Mouse (Mus musculus): ENCODE measurements around the gene Mapk12. TPM values are rescaled to one million over a fixed set of nuclear protein-coding genes. Genes with fewer than 3 reads are reported as not detected.

Mapk12 gene
- polyA plus RNA-seq, 1 experiment from 2014 or later, result 13.4 TPM

DNA sequence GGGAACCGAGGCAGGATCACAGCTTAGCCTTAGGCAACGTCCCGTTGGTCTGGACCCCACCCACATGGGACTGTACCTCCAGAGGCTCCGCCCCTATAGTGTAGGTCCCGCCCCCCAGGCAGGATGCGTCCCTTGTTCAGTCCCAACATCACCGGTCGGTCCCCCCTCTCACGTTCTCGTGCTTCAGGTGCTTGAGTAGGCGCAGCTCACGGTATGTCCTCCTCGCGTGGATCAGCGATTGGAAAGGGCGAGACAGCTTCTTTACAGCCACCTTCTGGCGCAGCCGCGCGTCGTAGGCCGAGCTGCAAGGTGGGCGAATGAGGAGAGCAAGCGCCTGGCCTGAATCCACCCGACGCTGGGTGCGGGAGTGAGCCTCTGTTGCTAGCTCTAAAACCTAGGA is 6.0 kb upstream of the Mapk12 start:
- Histone ChIP-seq H3K9ac (no peak overlapping the region), H3K36me3 (no peaks in the 10 kb centered on the region), H3K4me3 (peak overlapping the region; percentile 25), H3K4me2 (peak overlapping the region; percentile 51), H3K9me3 (no peaks in the 10 kb centered on the region), H3K27ac (no peak overlapping the region), H3K27me3 (peaks cover 65% of the 10 kb centered on the region), H3K4me1 (peaks cover 44% of the 10 kb centered on the region)
- 2% methylated on average over 27 of the region's 27 CpGs for WGBS
- peak; percentile 23; the same call in 1 of the 2 replicates for ATAC-seq (ENCODE audit: borderline replicate concordance, extremely low read depth, low FRiP score, low TSS enrichment)

DNA sequence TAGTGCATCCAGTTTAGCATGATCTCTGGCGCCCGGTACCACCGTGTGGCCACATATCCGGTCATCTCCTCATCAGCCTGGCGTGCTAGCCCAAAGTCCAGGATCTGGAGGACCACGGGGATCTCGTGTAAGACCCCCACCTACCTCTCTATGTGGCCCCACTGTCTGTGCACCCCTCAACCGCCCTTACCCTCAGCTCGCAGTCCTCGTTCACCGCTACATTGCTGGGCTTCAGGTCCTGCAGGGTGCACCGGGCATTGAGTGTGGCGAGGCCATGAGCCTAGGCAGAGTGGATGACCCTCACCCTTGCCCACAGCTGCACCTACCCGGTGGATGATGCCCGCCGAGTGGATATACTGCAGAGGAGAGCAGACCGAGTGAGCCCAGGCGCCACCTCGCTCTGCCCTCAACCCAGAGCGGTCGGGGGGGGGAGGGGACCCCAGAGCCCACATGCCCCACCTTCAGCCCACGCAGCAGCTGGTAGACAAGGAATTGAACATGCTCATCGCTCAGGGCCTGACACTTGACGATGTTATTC is 5.4 kb upstream of the Mapk12 start:
- H3K27me3 ChIP-seq, result peaks cover 71% of the 10 kb centered on the region

DNA sequence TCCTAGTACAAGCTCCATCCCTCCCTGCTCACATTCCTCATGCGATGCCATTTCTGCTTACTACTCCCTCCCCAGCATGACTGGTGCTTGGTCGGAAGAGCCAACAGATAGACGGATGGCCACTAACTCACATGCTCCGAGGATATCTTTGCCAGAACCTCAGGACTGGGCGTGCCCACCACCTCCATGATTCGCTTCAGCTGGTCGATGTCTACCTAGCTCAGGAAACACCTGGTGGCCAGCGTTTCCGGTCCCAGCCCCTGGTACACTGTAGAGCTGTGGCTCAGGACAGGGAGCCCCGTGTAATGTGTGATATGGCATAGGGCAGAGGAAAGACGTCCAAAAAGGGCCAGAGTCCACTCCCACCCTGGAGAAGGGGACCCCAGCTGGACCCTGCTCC is 4.5 kb upstream of the Mapk12 start:
- Histone ChIP-seq H3K9ac (no peak overlapping the region), H3K27ac (no peak overlapping the region), H3K27me3 (peaks cover 77% of the 10 kb centered on the region), H3K4me3 (no peak overlapping the region), H3K9me3 (no peaks in the 10 kb centered on the region), H3K4me2 (no peak overlapping the region), H3K4me1 (peaks cover 54% of the 10 kb centered on the region), H3K36me3 (no peaks in the 10 kb centered on the region)
- ATAC-seq (ENCODE audit: borderline replicate concordance, extremely low read depth, low FRiP score, low TSS enrichment), result no peak
- WGBS, result 80% methylated on average over 11 of the region's 11 CpGs

More for the DNA sequence above, 5.4 kb upstream of the Mapk12 start:
- Histone ChIP-seq H3K4me1 (peaks cover 51% of the 10 kb centered on the region), H3K9me3 (no peaks in the 10 kb centered on the region), H3K4me3 (no peak overlapping the region), H3K27ac (no peak overlapping the region), H3K4me2 (0 out of 2 replicates have a peak overlapping the region, but pooled peaks have one; percentile 51), H3K36me3 (no peaks in the 10 kb centered on the region), H3K9ac (no peak overlapping the region)
- no peak for ATAC-seq (ENCODE audit: borderline replicate concordance, extremely low read depth, low FRiP score, low TSS enrichment)
- WGBS, result 67% methylated on average over 24 of the region's 24 CpGs

DNA sequence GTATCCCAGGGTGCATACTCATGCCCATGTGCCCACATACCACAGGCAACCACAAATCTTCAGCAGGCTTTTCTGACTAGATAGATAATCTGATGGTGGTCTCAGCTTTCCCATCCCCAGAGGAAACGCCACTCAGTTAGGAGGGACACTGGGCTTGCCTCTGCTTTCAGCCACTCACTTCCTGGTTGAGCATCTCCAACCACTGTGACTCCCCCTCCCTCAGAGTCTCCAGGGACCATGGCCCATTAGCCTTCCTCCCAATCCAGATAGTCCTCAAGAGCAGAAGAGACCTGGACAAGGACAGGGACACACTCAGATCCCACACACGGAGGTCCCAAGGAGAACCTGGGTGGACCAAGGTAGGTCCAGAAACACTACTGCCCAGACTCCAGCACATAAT is 2.6 kb upstream of the Mapk12 start:
- H3K9me3 ChIP-seq, result no peaks in the 10 kb centered on the region
- H3K27me3 ChIP-seq, result peaks cover 76% of the 10 kb centered on the region
- no peak overlapping the region for H3K27ac ChIP-seq
- H3K4me3 ChIP-seq, result no peak overlapping the region
- 57% methylated on average over 2 of the region's 2 CpGs for WGBS
- H3K4me1 ChIP-seq, result peaks cover 41% of the 10 kb centered on the region
- ATAC-seq (ENCODE audit: borderline replicate concordance, extremely low read depth, low FRiP score, low TSS enrichment), result no peak
- H3K36me3 ChIP-seq, result no peaks in the 10 kb centered on the region
- no peak overlapping the region for H3K4me2 ChIP-seq
- no peak overlapping the region for H3K9ac ChIP-seq

DNA sequence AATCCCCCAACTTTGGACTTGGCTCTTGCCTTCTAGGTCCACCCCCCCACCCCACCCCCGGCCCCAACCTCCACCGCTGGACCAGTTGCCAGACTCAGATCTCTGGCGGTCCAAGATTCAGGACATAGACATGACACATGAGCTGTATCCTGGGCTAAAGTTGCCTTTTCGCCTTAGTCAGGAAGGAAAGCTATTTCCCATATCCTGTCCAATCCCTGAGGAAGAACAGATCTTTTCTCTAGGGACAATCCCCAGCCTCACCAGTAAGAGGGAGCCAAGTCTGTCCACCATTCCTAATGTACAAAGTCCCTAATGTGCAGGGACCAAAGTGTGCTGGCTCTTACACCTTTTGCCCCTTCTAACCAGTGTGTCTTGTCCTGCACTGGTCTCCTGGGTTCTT is 1.4 kb upstream of the Mapk12 start:
- ATAC-seq (ENCODE audit: borderline replicate concordance, extremely low read depth, low FRiP score, low TSS enrichment), result no peak
- peaks cover 31% of the 10 kb centered on the region for H3K4me1 ChIP-seq
- peaks cover 64% of the 10 kb centered on the region for H3K27me3 ChIP-seq
- H3K4me2 ChIP-seq, result 0 out of 2 replicates have a peak overlapping the region, but pooled peaks have one; percentile 14
- no peak overlapping the region for H3K9ac ChIP-seq
- no peak overlapping the region for H3K27ac ChIP-seq
- H3K4me3 ChIP-seq, result no peak overlapping the region
- 53% methylated on average over 4 of the region's 4 CpGs for WGBS
- H3K36me3 ChIP-seq, result no peaks in the 10 kb centered on the region
- H3K9me3 ChIP-seq, result no peaks in the 10 kb centered on the region

DNA sequence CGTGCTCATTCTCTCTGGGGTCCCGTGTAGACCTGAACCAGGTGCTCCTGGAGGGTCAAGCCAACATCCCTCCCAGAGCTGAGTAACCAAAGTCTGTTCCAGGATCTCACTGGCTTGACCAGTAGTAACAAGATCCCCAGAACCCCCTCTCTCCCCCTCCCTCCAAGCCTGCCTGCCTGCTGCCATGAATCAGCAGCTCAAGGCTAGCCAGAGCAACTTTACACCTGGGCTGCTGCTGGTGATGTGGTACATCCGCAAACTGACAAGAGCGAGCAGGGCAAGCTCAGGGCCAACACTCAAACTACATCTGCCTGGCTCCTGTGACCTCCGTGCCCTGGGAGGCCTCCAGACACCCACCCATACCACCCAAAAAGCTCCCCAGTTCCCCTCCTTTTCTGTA is 940 bp upstream of the Mapk12 start:
- Histone ChIP-seq H3K27ac (no peak overlapping the region), H3K4me3 (peak overlapping the region; percentile 55; the same call in 1 of the 2 replicates), H3K36me3 (no peaks in the 10 kb centered on the region), H3K4me1 (peaks cover 26% of the 10 kb centered on the region), H3K9ac (no peak overlapping the region), H3K4me2 (peak overlapping the region; percentile 89; the same call in 1 of the 2 replicates), H3K9me3 (no peaks in the 10 kb centered on the region), H3K27me3 (peaks cover 59% of the 10 kb centered on the region)
- ATAC-seq (ENCODE audit: borderline replicate concordance, extremely low read depth, low FRiP score, low TSS enrichment), result no peak
- WGBS, result 16% methylated on average over 5 of the region's 5 CpGs

DNA sequence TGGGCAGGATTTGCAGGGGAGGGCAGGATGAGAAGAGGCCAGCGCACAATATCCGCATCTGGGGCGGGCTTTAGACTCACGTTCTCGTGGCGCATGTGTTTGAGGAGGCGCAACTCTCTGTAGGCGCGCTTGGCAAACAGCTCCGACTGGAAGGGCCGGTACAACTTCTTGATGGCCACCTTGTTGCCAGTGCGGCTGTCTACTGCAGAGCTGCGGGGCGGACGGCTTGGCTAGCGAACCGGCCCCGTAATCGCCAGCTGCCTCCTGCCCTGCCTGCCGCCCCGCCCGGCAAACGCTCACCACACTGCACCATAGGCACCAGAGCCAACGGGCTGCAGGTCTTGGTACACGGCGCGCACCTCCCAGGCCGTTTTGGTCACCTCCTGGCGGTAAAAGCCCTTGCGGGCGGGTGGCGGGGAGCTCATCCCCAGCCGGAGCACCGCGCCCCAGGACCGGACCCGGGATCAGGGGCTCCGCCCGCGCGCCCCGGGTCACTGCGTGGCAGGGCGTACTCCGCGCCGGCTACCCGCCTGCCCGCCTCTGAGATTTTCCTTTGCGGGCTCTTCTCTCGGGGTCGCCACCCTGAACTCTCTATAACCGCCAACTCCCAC is 350 bp downstream of the Mapk12 start:
- Histone ChIP-seq H3K9ac (peak overlapping the region; percentile 43), H3K27me3 (peaks cover 46% of the 10 kb centered on the region), H3K4me1 (peaks cover 21% of the 10 kb centered on the region), H3K27ac (0 out of 2 replicates have a peak overlapping the region, but pooled peaks have one; percentile 13), H3K36me3 (no peaks in the 10 kb centered on the region), H3K9me3 (no peaks in the 10 kb centered on the region), H3K4me3 (peak overlapping the region; percentile 55), H3K4me2 (peak overlapping the region; percentile 89)
- under 1% methylated on average over 53 of the region's 53 CpGs for WGBS
- peak; percentile 35; the same call in 1 of the 2 replicates for ATAC-seq (ENCODE audit: borderline replicate concordance, extremely low read depth, low FRiP score, low TSS enrichment)

DNA sequence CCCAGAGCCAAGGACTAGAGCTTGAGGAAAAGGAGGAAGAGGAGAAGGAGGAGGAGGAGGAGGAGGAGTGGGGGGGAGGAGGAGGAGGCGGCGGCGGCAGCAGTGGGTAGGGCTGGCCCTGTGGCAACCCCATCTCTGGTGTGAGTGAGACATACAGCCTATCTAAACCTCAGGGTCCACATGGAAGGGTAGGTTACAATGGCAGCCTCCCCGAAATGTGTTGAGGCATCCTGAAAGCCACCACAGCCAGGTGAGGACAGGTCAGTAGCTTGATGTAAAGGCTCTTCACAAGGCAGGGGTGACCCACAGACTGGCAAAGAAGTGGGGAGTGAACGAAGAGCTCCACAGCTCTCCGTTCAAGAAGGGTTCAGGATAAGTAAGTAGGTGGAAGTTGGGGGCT is 2.0 kb downstream of the Mapk12 start:
- H3K4me1 ChIP-seq, result peaks cover 21% of the 10 kb centered on the region
- no peak overlapping the region for H3K4me2 ChIP-seq
- no peak overlapping the region for H3K4me3 ChIP-seq
- no peak for ATAC-seq (ENCODE audit: borderline replicate concordance, extremely low read depth, low FRiP score, low TSS enrichment)
- H3K27ac ChIP-seq, result no peak overlapping the region
- WGBS, result 92% methylated on average over 6 of the region's 6 CpGs
- H3K9ac ChIP-seq, result no peak overlapping the region
- no peaks in the 10 kb centered on the region for H3K9me3 ChIP-seq
- peaks cover 42% of the 10 kb centered on the region for H3K27me3 ChIP-seq
- no peaks in the 10 kb centered on the region for H3K36me3 ChIP-seq

DNA sequence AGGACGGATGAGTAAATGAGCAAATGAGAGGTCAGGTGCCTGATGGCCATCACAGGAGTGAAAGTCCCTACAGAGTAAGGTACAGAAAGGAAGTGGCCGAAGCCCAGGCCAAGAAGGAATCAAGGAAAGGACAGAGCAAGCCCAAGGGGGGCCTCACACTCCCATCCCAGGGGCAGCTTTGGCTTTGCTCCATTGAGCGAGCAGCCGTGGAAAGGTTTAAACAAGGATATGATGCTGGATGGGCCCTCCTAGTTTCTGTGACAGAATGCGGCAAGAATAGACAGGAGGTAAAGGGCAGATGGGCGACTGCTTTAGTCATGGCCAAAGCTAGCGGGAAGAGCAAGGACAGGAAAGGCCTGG is 2.5 kb downstream of the Mapk12 start:
- no peak for ATAC-seq (ENCODE audit: borderline replicate concordance, extremely low read depth, low FRiP score, low TSS enrichment)
- 82% methylated on average over 7 of the region's 7 CpGs for WGBS
- H3K27ac ChIP-seq, result no peak overlapping the region
- peaks cover 42% of the 10 kb centered on the region for H3K27me3 ChIP-seq
- H3K4me2 ChIP-seq, result no peak overlapping the region
- no peak overlapping the region for H3K4me3 ChIP-seq
- no peak overlapping the region for H3K9ac ChIP-seq
- no peaks in the 10 kb centered on the region for H3K9me3 ChIP-seq
- H3K36me3 ChIP-seq, result no peaks in the 10 kb centered on the region
- H3K4me1 ChIP-seq, result peaks cover 21% of the 10 kb centered on the region

DNA sequence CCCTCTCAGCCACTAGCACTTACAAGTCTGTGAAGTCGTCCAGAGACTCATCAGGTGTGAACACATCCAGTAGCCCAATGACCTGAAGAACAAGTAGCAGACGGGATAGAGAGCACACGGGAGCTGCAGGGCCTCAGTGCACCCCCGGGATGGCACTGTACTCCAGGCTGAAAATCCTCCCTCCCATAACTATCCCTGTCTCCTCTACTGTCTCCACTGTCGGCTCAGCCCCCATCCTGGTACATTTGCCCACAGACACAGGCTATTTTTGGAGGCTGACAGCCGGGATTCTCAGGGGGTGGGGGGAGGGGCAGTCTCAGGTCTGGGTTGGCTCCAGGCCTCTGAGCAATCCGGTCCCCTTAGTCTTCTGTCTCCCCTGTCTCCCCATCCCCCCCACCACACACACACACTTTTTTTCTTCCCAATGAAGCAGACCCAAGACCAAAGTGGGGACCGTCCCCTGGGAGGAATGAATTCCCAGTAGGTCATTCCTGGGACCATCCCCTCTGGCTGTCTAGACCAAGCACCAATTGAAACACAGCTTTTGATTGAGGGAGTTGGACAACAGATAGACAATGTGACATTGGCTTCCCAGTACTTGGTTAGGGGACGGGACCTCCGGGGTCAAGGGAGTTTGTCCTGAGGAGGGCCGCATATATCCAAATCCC is 3.0 kb downstream of the Mapk12 start:
- WGBS, result 67% methylated on average over 11 of the region's 11 CpGs
- no peak overlapping the region for H3K9ac ChIP-seq
- H3K9me3 ChIP-seq, result no peaks in the 10 kb centered on the region
- no peak overlapping the region for H3K4me2 ChIP-seq
- H3K27ac ChIP-seq, result no peak overlapping the region
- H3K27me3 ChIP-seq, result peaks cover 39% of the 10 kb centered on the region
- H3K4me3 ChIP-seq, result no peak overlapping the region
- no peaks in the 10 kb centered on the region for H3K36me3 ChIP-seq
- H3K4me1 ChIP-seq, result peaks cover 21% of the 10 kb centered on the region
- ATAC-seq (ENCODE audit: borderline replicate concordance, extremely low read depth, low FRiP score, low TSS enrichment), result no peak

DNA sequence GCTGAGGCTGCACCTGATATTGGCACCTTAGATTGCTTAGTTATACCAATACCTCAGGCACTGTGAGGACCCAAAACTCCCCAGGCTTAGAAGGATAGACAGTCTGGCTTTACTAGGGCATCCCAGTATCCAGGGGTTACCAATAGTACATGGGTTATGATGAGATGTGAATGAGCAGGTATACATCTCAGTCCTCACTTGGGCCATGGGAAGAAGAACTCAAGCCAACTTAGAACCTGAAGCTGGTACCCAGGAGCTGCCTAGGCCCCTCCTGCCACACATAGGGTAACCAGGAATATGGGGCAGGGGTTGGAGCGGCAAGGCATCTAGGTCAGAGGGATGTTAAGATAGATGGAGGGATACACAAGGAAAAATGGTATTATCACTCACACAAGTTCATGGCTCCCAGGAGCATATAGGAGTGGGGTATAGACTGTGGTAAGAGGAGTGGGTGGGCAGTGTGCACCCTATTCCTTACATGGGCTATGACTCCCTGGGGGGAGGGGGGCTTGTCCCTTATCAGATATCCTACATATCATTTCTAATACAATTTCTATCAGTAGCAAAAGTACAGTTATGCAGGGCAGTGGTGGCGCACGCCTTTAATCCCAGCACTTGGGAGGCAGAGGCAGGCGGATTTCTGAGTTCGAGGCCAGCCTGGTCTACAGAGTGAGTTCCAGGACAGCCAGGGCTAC is 3.9 kb downstream of the Mapk12 start:
- Histone ChIP-seq H3K9ac (no peak overlapping the region), H3K27ac (no peak overlapping the region), H3K4me2 (no peak overlapping the region), H3K36me3 (no peaks in the 10 kb centered on the region), H3K27me3 (peaks cover 32% of the 10 kb centered on the region), H3K4me3 (no peak overlapping the region), H3K9me3 (no peaks in the 10 kb centered on the region), H3K4me1 (peaks cover 20% of the 10 kb centered on the region)
- 92% methylated on average over 5 of the region's 5 CpGs for WGBS
- ATAC-seq (ENCODE audit: borderline replicate concordance, extremely low read depth, low FRiP score, low TSS enrichment), result no peak

DNA sequence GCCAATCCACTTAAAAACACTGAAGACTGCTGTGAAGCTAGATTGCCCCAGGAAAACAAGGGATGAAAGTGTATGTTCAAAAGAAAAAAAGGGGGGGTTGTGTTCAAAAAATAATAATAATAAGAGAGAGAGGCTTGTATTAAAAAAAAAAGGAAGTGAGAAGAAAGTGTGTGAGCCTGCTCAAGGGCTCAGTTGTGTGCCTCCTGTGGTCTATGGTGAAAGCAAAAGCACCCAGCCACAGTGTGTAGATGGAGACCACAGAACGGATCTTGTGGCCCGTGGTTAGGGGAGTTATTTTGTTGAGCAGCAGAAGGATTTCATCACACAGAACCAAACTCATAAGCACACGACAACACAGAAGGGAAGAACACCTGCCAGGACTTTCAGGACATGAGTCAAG is 9.2 kb downstream of the Mapk12 start:
- WGBS, result 79% methylated on average over 3 of the region's 3 CpGs
- no peaks in the 10 kb centered on the region for H3K9me3 ChIP-seq
- no peak for ATAC-seq (ENCODE audit: borderline replicate concordance, extremely low read depth, low FRiP score, low TSS enrichment)
- no peak overlapping the region for H3K4me2 ChIP-seq
- no peak overlapping the region for H3K9ac ChIP-seq
- no peak overlapping the region for H3K27ac ChIP-seq
- no peaks in the 10 kb centered on the region for H3K36me3 ChIP-seq
- H3K4me3 ChIP-seq, result no peak overlapping the region
- H3K4me1 ChIP-seq, result peaks cover 16% of the 10 kb centered on the region
- no peaks in the 10 kb centered on the region for H3K27me3 ChIP-seq
